Mouse (Mus musculus): Measurements from ENCODE around the gene 4931406P16Rik. TPM values are rescaled to one million over a fixed set of nuclear protein-coding genes. Genes with fewer than 3 reads are reported as not detected.
A peak's percentile ranks its signal among the peaks of the same experiment; 100 is the strongest.
"Not testable (repeated sequence)": the region's sequence is repeated elsewhere in the genome, so short reads cannot be mapped to it uniquely, and the experiment has no call there.

Gene 4931406P16Rik
- polyA plus RNA-seq, 1 experiment from 2014 or later: 26.0 TPM

DNA sequence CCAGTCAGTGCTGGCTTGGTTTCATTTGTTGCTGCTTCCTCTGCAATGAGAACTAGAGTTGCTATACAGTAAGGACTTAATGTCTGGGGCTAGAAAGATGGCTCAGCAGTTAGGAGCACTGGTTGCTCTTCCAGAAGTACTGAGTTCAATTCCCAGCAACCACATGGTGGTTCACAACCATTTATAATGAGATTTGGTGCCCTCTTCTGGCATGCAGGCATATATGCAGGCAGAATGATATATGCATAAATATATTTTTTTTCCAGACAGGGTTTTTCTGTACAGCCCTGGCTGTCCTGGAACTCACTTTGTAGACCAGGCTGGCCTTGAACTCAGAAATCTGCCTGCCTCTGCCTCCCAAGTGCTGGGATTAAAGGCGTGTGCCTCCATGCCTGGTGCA is 23.2 kb upstream of the 4931406P16Rik start:
- H3K4me2 ChIP-seq; H3K9me3 ChIP-seq (replicated peaks); H3K27ac ChIP-seq; H3K4me1 ChIP-seq; H3K9ac ChIP-seq; ATAC-seq; H3K4me3 ChIP-seq; H3K27me3 ChIP-seq: not testable (repeated sequence)
- H3K36me3 ChIP-seq (ENCODE audit: poor library complexity, severe bottlenecking): peaks cover 22% of the 10 kb centered on the region
- WGBS: 88% methylated on average over 1 of the region's 1 CpGs

DNA sequence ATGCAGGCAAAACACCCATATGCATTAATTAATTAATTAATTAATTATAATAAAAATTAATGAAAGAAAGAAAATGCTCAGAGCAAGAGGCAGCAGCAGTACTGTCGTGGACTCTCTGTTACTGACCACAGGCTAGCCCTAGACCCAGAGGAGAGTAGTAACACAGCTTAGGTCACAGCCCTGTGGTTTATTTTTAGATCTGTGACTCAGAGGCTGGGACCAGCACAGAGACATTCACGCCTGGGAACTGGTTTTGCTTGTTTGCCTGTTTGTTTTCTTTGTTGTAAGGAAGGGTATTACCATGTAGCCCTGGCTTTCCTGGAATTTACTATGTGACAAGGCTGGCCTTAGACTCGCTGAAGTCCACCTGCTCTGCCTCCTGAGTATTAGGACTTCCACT is 14.1 kb upstream of the 4931406P16Rik start:
- no peaks in the 10 kb centered on the region for H3K4me1 ChIP-seq
- no peak for ATAC-seq
- 67% methylated on average over 3 of the region's 3 CpGs for WGBS
- no peak overlapping the region for H3K27ac ChIP-seq
- no peak overlapping the region for H3K4me2 ChIP-seq
- no peak overlapping the region for H3K4me3 ChIP-seq
- no peaks in the 10 kb centered on the region for H3K36me3 ChIP-seq (ENCODE audit: poor library complexity, severe bottlenecking)
- no peaks in the 10 kb centered on the region for H3K9me3 ChIP-seq (replicated peaks)
- H3K27me3 ChIP-seq: no peaks in the 10 kb centered on the region
- H3K9ac ChIP-seq: no peak overlapping the region

DNA sequence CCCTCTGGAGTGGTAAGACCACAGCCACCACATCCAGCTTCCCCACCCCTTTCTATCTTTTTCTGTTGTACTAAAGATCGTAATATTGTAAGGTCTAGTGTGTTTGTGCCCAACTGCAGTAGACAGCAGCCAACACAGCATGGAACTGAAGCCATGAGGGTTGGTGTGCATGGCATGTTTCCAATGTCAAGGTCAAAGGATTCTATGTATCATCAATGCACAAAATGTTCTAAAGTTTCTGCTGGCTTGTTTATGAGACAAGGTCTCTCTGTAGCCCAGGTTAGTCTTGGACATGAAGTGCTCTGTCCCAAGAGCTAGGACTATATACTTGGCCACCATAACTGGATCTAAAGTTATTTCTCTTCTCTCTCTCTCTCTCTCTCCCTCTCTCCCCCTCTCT is 11.5 kb upstream of the 4931406P16Rik start:
- Histone ChIP-seq H3K4me2 (no peak overlapping the region), H3K27me3 (no peaks in the 10 kb centered on the region), H3K9me3 (replicated peaks) (no peaks in the 10 kb centered on the region), H3K36me3 (ENCODE audit: poor library complexity, severe bottlenecking) (no peaks in the 10 kb centered on the region), H3K4me3 (no peak overlapping the region), H3K27ac (no peak overlapping the region), H3K4me1 (0 out of 2 replicates have a peak, but pooled peaks cover 3% of the 10 kb centered on the region), H3K9ac (no peak overlapping the region)
- ATAC-seq: no peak
- 88% methylated on average over 1 of the region's 1 CpGs for WGBS

DNA sequence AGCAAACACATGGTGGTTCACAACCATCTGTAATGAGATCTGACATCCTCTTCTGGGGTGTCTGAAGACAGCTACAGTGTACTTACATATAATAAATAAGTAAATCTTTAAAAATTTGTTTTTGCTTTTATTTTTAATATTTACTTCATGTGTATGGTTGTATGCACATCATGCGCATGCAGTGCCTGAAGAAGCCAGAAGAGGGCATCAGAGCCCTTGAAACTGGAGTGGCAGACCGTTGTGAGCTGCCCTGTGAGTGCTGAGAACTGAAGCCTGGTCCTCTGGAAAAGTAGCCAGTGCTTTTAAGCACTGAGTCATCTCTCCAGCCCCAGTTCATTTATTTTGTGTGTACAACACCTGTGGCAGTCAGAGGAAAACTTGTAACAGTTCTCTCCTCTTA is 10.7 kb upstream of the 4931406P16Rik start:
- no peak overlapping the region for H3K9ac ChIP-seq
- H3K27me3 ChIP-seq: no peaks in the 10 kb centered on the region
- 90% methylated on average over 2 of the region's 2 CpGs for whole genome bisulfite sequencing
- H3K4me1 ChIP-seq: 0 out of 2 replicates have a peak, but pooled peaks cover 5% of the 10 kb centered on the region
- H3K4me3 ChIP-seq: no peak overlapping the region
- no peaks in the 10 kb centered on the region for H3K9me3 ChIP-seq (replicated peaks)
- no peaks in the 10 kb centered on the region for H3K36me3 ChIP-seq (ENCODE audit: poor library complexity, severe bottlenecking)
- no peak overlapping the region for H3K4me2 ChIP-seq
- ATAC-seq: no peak
- H3K27ac ChIP-seq: no peak overlapping the region

DNA sequence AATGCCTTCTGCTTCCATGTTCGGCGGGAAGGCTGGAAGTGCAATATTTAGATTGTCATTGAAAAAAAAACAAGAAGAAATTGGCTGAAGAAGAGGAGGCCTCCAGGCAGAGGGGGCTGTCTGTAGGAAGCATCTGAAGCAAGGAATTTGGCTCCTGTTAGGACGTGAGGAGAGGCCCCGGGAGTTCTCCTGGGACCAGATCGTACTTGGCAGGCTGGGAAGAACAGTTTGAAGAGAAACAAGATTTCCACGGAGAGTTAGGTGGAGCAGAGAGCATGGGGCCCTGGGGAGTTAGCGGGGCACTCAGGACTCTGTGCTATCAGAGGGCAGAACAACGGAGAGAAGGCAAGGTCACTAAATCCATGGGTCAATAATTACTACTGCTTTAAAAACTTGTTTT is 10.0 kb upstream of the 4931406P16Rik start:
- ATAC-seq: no peak

DNA sequence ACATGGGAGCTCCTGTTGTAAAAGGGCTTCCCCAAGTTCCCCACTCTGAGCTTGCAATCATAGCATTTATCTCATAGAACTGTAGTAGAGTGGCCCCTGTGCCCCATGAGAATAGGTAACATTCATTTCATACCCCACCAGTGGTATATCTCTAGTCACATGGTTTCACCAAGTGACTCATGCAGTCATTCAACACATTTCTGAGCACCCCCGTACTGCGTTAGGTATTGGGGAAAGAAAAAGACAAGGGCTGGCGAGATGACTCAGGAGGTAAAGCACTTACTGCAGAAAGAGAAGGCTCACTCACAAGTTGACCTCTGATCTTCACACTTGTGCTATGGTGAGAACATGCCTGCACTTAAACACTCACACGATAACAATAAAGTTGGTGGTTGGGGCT is 8.6 kb upstream of the 4931406P16Rik start:
- H3K4me1 ChIP-seq: 0 out of 2 replicates have a peak, but pooled peaks cover 5% of the 10 kb centered on the region
- no peak for ATAC-seq
- WGBS: 94% methylated on average over 4 of the region's 4 CpGs
- H3K36me3 ChIP-seq (ENCODE audit: poor library complexity, severe bottlenecking): no peaks in the 10 kb centered on the region
- no peak overlapping the region for H3K4me2 ChIP-seq
- no peaks in the 10 kb centered on the region for H3K9me3 ChIP-seq (replicated peaks)
- no peak overlapping the region for H3K9ac ChIP-seq
- H3K27me3 ChIP-seq: no peaks in the 10 kb centered on the region
- no peak overlapping the region for H3K27ac ChIP-seq
- H3K4me3 ChIP-seq: no peak overlapping the region

More for the DNA sequence above, 10.0 kb upstream of the 4931406P16Rik start:
- Histone ChIP-seq H3K9ac (no peak overlapping the region), H3K27ac (no peak overlapping the region), H3K27me3 (no peaks in the 10 kb centered on the region), H3K9me3 (replicated peaks) (no peaks in the 10 kb centered on the region), H3K36me3 (ENCODE audit: poor library complexity, severe bottlenecking) (no peaks in the 10 kb centered on the region), H3K4me2 (no peak overlapping the region), H3K4me3 (no peak overlapping the region), H3K4me1 (0 out of 2 replicates have a peak, but pooled peaks cover 5% of the 10 kb centered on the region)
- 83% methylated on average over 8 of the region's 8 CpGs for WGBS

DNA sequence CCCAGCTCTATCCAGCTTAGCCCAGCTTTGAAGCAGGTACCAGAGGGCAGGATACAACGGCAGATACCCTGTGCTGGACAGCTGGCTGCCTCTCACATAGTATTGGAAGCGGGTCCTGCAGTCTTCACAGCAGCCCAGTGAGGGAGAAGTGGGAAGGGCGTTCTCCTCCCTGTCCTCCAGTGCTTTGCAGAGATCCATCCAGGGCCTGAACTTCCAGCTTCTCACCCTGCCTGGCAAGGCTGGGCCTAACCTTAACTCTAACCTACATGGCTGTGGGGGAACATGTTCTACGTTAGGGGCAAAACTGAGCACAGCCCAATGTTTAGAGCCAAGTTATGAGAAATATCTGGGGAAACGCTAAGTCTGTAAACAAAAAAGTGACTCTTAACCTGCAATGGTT is 7.8 kb upstream of the 4931406P16Rik start:
- H3K36me3 ChIP-seq (ENCODE audit: poor library complexity, severe bottlenecking): no peaks in the 10 kb centered on the region
- no peaks in the 10 kb centered on the region for H3K9me3 ChIP-seq (replicated peaks)
- H3K27me3 ChIP-seq: no peaks in the 10 kb centered on the region
- WGBS: 83% methylated on average over 5 of the region's 5 CpGs
- H3K9ac ChIP-seq: no peak overlapping the region
- ATAC-seq: no peak
- H3K27ac ChIP-seq: no peak overlapping the region
- H3K4me3 ChIP-seq: no peak overlapping the region
- no peak overlapping the region for H3K4me2 ChIP-seq
- 0 out of 2 replicates have a peak, but pooled peaks cover 5% of the 10 kb centered on the region for H3K4me1 ChIP-seq

DNA sequence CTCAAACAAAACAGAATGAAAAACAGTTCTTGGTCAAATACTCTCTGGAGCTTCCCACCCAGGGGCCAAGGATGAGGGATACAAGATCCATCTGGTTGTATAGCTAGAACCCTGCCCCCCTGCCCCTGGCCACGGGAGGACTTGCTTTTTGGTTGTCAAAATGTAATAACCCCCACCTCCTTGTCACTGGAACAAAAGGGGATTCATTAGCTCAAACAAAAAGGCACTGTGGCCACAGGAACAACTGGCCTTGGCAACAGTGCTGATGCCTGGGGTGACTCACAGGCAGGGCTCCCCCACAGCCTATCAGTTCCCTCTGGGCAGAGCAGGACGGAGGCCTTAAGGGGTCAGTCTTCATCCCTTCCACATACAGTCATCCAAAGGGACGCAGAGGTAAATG is 6.6 kb upstream of the 4931406P16Rik start:
- no peak overlapping the region for H3K9ac ChIP-seq
- no peaks in the 10 kb centered on the region for H3K9me3 ChIP-seq (replicated peaks)
- no peak overlapping the region for H3K27ac ChIP-seq
- H3K36me3 ChIP-seq (ENCODE audit: poor library complexity, severe bottlenecking): no peaks in the 10 kb centered on the region
- no peak for ATAC-seq
- H3K4me1 ChIP-seq: 0 out of 2 replicates have a peak, but pooled peaks cover 5% of the 10 kb centered on the region
- H3K27me3 ChIP-seq: no peaks in the 10 kb centered on the region
- H3K4me3 ChIP-seq: no peak overlapping the region
- no peak overlapping the region for H3K4me2 ChIP-seq
- WGBS: 25% methylated on average over 3 of the region's 3 CpGs

DNA sequence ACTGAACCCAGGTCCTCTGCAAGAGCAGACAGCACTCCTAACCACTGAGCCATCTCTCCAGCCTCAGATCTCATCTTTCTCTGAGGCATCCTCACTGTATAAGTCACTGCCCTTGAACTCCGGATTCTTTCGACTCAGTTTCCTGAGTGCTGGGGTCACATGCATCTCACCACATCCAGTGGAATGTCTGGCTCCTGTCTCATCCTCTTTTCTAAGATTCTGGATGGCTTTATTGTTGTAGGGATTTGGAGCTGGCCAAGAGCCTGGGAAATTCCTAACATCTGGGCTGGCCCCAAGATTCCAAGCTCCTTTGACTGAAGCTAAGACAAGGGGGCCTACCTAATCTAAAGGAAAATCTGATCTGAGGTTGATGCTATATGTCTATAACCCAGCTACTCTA is 5.8 kb upstream of the 4931406P16Rik start:
- 89% methylated on average over 2 of the region's 2 CpGs for WGBS
- H3K36me3 ChIP-seq (ENCODE audit: poor library complexity, severe bottlenecking): no peaks in the 10 kb centered on the region
- H3K4me3 ChIP-seq: no peak overlapping the region
- no peak overlapping the region for H3K4me2 ChIP-seq
- H3K9ac ChIP-seq: no peak overlapping the region
- H3K27me3 ChIP-seq: no peaks in the 10 kb centered on the region
- no peaks in the 10 kb centered on the region for H3K9me3 ChIP-seq (replicated peaks)
- no peak for ATAC-seq
- 0 out of 2 replicates have a peak, but pooled peaks cover 5% of the 10 kb centered on the region for H3K4me1 ChIP-seq
- no peak overlapping the region for H3K27ac ChIP-seq

DNA sequence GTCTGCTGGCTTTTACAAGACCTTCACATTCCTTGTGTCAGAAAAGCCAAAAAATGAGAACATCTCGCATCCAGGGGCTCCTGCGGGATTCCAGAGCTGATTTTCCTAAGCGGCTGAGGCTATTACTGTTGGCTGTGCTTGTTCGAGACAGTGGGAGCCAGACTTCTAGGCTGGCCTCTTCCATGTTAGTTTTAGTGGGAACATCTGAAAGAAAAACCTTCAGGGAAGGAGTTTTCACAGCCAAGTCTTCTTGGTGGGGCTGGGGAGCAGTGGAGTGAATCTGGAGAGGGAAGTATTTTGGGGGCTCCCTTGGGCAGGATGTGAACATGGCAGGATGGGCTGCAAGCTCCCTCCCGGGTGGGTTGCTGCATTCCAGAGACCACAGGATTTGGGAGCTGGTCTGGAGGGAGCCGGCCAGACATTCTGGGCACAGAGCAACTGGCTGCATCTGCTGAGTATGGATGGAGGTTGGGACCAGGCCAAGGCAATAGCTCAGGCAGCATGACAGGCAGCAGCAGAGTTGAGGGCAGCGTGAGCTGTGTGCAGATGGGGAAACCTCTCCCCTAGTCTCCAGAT is 4.6 kb upstream of the 4931406P16Rik start:
- no peak overlapping the region for H3K4me3 ChIP-seq
- H3K36me3 ChIP-seq (ENCODE audit: poor library complexity, severe bottlenecking): no peaks in the 10 kb centered on the region
- 0 out of 2 replicates have a peak, but pooled peaks cover 5% of the 10 kb centered on the region for H3K4me1 ChIP-seq
- WGBS: 76% methylated on average over 7 of the region's 7 CpGs
- no peak overlapping the region for H3K9ac ChIP-seq
- no peak overlapping the region for H3K27ac ChIP-seq
- no peaks in the 10 kb centered on the region for H3K9me3 ChIP-seq (replicated peaks)
- H3K4me2 ChIP-seq: no peak overlapping the region
- H3K27me3 ChIP-seq: no peaks in the 10 kb centered on the region
- no peak for ATAC-seq

DNA sequence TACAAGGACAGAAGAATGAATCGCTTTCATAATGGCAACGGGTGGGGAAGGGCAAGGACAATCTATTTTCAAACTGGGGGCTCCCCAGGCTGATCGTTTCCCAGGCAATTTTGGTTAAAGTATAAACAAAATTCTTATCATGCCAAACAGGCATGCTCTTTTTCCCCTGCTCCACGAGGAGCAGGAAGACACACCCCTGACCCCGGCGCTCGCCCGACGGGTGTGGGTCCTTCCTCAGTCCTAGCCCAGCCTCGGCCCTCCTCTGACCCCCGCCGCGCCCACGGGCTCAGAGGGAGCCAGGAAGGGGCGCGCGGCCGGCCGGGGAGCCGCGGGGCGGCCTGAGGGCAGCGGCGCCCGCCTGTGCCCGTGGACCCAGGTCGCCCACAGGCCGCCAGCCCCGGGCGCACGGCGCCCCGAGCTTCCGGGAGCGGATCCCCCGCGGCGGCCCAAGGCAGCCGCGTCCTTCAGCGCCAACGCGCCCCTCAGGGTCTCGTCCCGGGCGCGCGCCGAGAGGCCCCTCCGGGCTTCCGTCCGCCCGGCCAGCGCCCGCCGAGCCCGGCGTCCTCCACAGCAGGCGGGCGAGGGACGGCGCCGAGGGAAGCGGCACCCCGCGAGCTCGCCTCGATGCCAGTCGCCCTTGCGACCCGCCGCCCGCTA is 437 bp downstream of the 4931406P16Rik start:
- Histone ChIP-seq H3K4me3 (peak overlapping the region; percentile 94), H3K9me3 (replicated peaks) (no peaks in the 10 kb centered on the region), H3K27me3 (no peaks in the 10 kb centered on the region), H3K27ac (peak overlapping the region; percentile 82), H3K36me3 (ENCODE audit: poor library complexity, severe bottlenecking) (no peaks in the 10 kb centered on the region), H3K4me1 (peaks cover 9% of the 10 kb centered on the region), H3K9ac (peak overlapping the region; percentile 91), H3K4me2 (peak overlapping the region; percentile 85)
- under 1% methylated on average over 55 of the region's 73 CpGs for WGBS
- ATAC-seq: peak; percentile 90

DNA sequence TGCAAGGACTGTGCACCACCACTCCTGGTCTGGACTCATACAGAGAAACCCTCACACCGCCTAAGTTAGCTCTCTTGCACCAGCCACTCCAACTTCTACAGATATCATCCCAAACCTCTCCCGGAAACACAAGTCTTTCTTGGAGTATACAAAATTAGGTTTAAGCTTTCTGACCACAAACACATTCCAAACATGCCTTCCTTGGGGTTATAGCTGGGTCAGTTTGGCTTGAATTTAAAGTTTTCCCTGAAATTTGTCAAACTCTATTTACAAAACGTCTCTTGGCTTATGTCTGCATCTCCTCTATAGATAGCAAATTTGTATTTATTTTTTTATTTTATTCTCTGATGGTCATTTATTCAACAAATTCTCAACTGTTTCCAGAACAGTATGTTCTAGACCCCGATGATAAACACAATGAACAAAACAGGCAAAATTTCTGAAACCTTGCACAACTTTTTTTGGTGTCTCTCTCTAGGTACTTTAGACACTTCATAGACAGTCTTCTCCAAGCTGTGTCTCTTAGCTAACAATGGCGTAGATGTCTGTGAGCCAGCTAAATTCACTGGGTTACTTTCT is 4.1 kb downstream of the 4931406P16Rik start:
- H3K4me3 ChIP-seq: no peak overlapping the region
- 92% methylated on average over 5 of the region's 5 CpGs for WGBS
- H3K9ac ChIP-seq: no peak overlapping the region
- H3K27ac ChIP-seq: no peak overlapping the region
- no peak overlapping the region for H3K4me2 ChIP-seq
- H3K36me3 ChIP-seq (ENCODE audit: poor library complexity, severe bottlenecking): no peaks in the 10 kb centered on the region
- H3K9me3 ChIP-seq (replicated peaks): no peaks in the 10 kb centered on the region
- ATAC-seq: no peak
- no peaks in the 10 kb centered on the region for H3K27me3 ChIP-seq
- H3K4me1 ChIP-seq: peaks cover 9% of the 10 kb centered on the region

Measured in forebrain, embryonic 13.5 days (tissue).